Mouse (Mus musculus): Measurements from ENCODE around the gene Lzic. TPM values are rescaled to one million over a fixed set of nuclear protein-coding genes. Genes with fewer than 3 reads are reported as not detected.

Lzic gene
- polyA plus RNA-seq, 1 experiment from 2014 or later = 42.2 TPM

GRCm38 (mm10) chr4:149542927-149543553, 58.0 kb downstream of the Lzic start:
- DNase-seq (ENCODE audit: low spot score) = peak; percentile 96
- ATAC-seq (replicated peaks; ENCODE audit: low FRiP score, low TSS enrichment, low read depth) = peak; percentile 20; the same call in 1 of the 2 replicates
- H3K9me3 ChIP-seq (ENCODE audit: control insufficient read depth, low read length) = no peaks in the 10 kb centered on the region
- no peaks in the 10 kb centered on the region for H3K4me1 ChIP-seq (replicated peaks; ENCODE audit: control insufficient read depth, insufficient read depth, low read length)
- H3K36me3 ChIP-seq (ENCODE audit: control insufficient read depth, insufficient read depth, low read length) = peaks cover 19% of the 10 kb centered on the region
- no peak overlapping the region for H3K4me2 ChIP-seq (ENCODE audit: low read length)
- no peaks in the 10 kb centered on the region for H3K27me3 ChIP-seq (replicated peaks; ENCODE audit: control insufficient read depth, insufficient read depth, low read length)
- no peak overlapping the region for H3K9ac ChIP-seq (ENCODE audit: low read length)
- WGBS = 58% methylated on average over 10 of the region's 10 CpGs
- H3K27ac ChIP-seq (ENCODE audit: low read depth) = no peak overlapping the region
- no peak overlapping the region for H3K4me3 ChIP-seq (ENCODE audit: low read depth, low read length)

DNA sequence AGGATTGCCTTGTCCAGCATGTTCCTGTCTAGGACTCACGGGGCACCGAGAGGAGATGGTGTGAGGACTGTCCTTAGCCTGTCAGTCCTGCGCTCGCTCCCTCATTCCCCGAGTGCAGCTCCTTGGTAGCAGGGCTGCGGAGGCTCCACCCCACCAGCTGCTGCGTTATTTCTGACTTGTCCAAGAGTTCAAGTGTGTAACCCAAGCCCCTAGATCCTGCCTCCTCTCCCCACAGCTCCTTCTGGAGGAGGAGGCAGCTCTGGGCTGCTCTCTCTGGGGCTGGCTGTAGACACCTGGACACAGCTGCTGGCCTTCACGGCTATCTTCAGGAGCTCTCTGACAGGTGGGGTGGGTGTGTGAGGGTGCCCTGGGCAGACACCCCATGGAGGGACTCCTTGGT, 59.9 kb downstream of the Lzic start:
- Histone ChIP-seq H3K9ac (ENCODE audit: low read length) (no peak overlapping the region), H3K4me2 (ENCODE audit: low read length) (no peak overlapping the region), H3K4me3 (ENCODE audit: low read depth, low read length) (no peak overlapping the region), H3K27me3 (replicated peaks; ENCODE audit: control insufficient read depth, insufficient read depth, low read length) (no peaks in the 10 kb centered on the region), H3K27ac (ENCODE audit: low read depth) (no peak overlapping the region), H3K4me1 (replicated peaks; ENCODE audit: control insufficient read depth, insufficient read depth, low read length) (no peaks in the 10 kb centered on the region), H3K9me3 (ENCODE audit: control insufficient read depth, low read length) (no peaks in the 10 kb centered on the region), H3K36me3 (ENCODE audit: control insufficient read depth, insufficient read depth, low read length) (peaks cover 19% of the 10 kb centered on the region)
- DNase-seq (ENCODE audit: low spot score) (no peak), ATAC-seq (replicated peaks; ENCODE audit: low FRiP score, low TSS enrichment, low read depth) (no peak)
- WGBS = 80% methylated on average over 8 of the region's 8 CpGs

Small RNA genes lying within 50 kb of the gene (microRNA-seq; reads per million reads assigned to microRNA genes)
- 0.85 reads per million, percentile 4 among the genes with 10 or more reads in this experiment for gene Mir5616

Other genes with a start within 250 kb of the Lzic start
- 34.4 and 36.5 TPM in 2 replicates for gene Kif1b, start 177.5 kb upstream of the Lzic start, polyA plus RNA-seq (2014; fragmentation: Nextera tagmentation; extraction: Ambion mirVana)
- gene Ube4b, start 58.5 kb upstream of the Lzic start, polyA plus RNA-seq (2014; fragmentation: Nextera tagmentation; extraction: Ambion mirVana) = 40.8 and 42.5 TPM in 2 replicates
- gene Rbp7, start 30.3 kb upstream of the Lzic start, polyA plus RNA-seq (2014; fragmentation: Nextera tagmentation; extraction: Ambion mirVana) = 0.63 and 1.5 TPM in 2 replicates
- 0.83 TPM in 1 of 2 replicates, not detected in the other for gene Tmem274, start 7.9 kb upstream of the Lzic start, polyA plus RNA-seq (2014; fragmentation: Nextera tagmentation; extraction: Ambion mirVana)
- gene Nmnat1, start within 50 bp of the Lzic start, polyA plus RNA-seq (2014; fragmentation: Nextera tagmentation; extraction: Ambion mirVana) = 12.0 and 13.7 TPM in 2 replicates
- 53.0 and 54.3 TPM in 2 replicates for gene Ctnnbip1, start 33.0 kb downstream of the Lzic start, polyA plus RNA-seq (2014; fragmentation: Nextera tagmentation; extraction: Ambion mirVana)
- 20.5 and 30.8 TPM in 2 replicates for gene Clstn1, start 101.2 kb downstream of the Lzic start, polyA plus RNA-seq (2014; fragmentation: Nextera tagmentation; extraction: Ambion mirVana)
- gene Pik3cd, start 217.3 kb downstream of the Lzic start, polyA plus RNA-seq (2014; fragmentation: Nextera tagmentation; extraction: Ambion mirVana) = 5.2 and 5.8 TPM in 2 replicates

Data from intestine, embryonic 14.5 days (tissue).